Mouse (Mus musculus): Measurements from ENCODE around the gene Cacna1e.

DNA sequence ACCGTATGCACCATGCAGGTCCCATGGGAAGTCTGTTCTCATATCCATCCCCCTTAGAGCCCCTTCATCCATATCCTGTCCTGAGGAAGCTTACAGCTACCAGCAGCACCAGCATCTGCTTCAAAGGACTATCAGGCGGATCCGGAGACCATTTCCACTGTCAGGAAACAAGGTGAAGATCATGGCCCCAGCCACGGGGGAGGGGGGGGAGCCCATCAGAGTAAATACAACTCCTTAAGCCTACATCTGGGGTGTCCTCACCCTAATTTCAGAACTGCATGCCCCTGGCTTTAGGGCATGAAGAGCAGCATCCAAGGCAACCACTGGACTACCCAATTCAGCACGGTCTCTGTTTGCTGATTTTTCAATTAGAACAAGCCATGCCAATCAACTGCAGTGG lies 47.8 kb downstream of the Cacna1e start:
- TF ChIP-seq USF1 (IDR thresholded peaks at IDR 0.05; ENCODE audit: low read depth, low read length) (no peak), JUND (conservative IDR thresholded peaks at IDR 0.05; ENCODE audit: low read depth, low read length) (no peak), CTCF (conservative IDR thresholded peaks at IDR 0.05 in 1 of 2, IDR thresholded peaks at IDR 0.05 in 1 of 2; ENCODE audit: low read depth in 2 of 2, low read length in 2 of 2) (no peak), MAFK (IDR thresholded peaks at IDR 0.05; ENCODE audit: insufficient replicate concordance, low read length) (no peak), ZMIZ1 (IDR thresholded peaks at IDR 0.05; ENCODE audit: low read depth, low read length) (no peak), POLR2A (IDR thresholded peaks at IDR 0.05; ENCODE audit: low read depth, low read length) (no peak), MAX (IDR thresholded peaks at IDR 0.05; ENCODE audit: low read length) (no peak), TBP (conservative IDR thresholded peaks at IDR 0.05; ENCODE audit: low read depth, low read length) (no peak)
